Mouse (Mus musculus): ENCODE measurements at regions not wholly inside any gene's neighbourhood (a gene's known extent, or its start where the extent isn't known, plus 50 kb on each side); places are given as distances from the start of the nearest gene placed in this dataset.

DNA sequence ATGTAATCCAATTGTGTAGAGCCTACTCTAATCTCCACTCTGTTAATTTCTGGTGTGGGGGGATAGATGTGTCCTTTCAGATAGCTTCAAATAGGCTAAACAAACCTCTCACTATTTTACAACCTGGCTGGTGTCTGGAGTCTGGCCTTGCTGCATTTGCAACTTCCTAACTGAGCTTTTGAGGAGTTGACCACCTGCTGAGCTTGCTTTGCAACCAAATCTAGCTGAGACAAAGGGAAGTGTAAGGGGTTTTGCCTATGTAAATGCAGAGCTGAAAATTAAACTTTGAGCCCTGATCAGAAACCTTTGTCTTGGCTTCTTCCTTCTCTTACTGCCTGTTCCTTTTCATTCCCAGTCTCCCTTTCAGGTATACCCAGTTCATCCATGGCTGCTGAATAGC is 404.3 kb downstream of the Cetn3 start:
- DNase-seq (ENCODE audit: low spot score in 2 of 2): no peak

DNA sequence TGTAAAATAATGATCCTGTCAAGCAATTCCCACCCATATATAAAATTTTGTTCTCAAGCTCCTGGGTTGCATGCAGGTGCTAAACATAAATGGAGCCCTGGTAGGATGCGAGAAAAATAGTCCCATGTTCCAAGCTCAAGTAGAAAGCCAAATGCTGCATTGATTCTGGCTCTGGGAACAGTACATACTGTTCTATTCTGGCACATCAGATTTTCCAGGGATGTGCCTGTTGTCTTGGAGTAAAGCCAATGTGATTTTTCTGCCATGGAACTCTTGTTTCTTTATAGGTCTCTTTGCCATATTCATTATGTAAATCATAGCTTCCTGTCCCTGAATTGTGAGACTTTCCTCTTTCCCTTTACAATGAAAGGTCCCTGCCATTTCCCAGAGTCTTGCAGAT is 417.9 kb downstream of the Cetn3 start:
- DNase-seq (ENCODE audit: low spot score in 2 of 2): no peak

DNA sequence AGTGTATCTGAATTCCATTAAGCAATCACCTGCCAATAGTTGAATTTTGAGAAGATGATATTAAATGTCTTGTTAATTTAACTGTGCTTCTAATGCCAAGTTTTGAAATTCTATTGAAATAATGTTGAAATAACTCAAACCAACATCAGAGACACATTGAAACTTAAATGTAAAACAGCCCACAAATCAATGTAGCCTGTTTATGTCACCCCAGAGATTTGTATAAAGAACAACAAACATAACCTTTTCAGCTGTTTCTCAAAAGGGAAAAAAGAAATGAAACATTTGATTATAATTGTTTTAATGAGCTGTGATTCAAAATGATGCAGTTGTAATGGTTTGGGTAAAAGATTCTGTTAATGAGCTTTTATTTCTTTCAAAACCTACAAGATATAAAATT is 442.6 kb downstream of the Cetn3 start:
- DNase-seq (ENCODE audit: low spot score in 2 of 2): no peak

DNA sequence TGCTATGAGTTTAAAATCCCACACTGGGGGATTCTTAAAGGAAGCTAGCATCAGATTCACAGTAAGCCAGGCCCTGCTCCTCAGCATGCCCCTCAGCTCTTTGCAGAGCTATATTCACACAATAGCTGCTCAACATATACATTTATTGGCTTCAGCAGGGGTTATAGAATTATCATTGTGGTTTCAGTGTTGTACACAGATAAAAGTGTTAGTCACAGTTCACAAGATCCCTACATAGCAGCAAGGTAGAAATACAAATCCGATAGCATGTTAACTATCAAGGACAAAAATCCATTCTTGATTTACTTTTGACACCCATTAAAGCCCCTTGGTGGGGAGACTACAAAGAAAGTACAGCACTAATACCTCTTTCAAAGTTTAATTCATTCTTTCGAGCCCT is 451.0 kb downstream of the Cetn3 start:
- DNase-seq (ENCODE audit: low spot score in 2 of 2): no peak

DNA sequence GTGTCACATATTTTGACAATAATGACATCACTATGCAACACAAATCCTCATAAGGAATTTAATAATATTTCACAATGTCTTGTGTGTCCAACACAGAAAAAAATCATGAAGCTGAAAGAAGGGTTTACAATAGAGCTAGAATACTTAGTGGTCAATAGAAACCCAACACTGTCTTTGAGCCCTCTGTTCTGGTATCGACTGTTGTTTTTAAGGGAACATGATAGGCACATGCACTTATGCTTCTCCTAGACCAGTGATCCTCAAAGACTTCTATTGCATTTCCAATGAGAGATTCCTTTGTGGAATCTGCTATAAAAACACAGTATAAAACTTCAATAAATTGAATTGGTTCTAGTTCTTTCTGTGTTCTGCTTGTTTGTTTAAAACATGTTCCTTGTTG is 463.4 kb downstream of the Cetn3 start:
- DNase-seq (ENCODE audit: low spot score in 2 of 2): no peak

DNA sequence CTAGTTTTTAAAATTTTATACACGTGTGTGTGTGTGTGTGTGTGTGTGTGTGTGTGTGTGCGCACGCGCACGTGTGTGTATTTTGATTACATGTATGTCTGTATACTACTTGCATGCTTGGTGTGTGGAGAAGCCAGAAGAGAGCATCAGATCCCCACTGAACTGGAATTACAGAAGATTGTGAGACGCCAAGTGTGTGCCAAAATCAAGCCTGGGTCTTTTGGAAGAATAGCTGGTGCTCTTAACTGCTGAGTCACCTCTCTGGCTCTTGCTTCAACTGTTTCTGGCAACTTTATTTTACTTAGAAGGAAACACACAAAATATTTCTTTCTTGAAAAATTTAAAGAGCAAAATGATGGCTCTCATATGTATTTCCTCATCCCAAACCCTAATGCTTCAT is 467.5 kb downstream of the Cetn3 start:
- no peak for DNase-seq (ENCODE audit: low spot score in 2 of 2)

DNA sequence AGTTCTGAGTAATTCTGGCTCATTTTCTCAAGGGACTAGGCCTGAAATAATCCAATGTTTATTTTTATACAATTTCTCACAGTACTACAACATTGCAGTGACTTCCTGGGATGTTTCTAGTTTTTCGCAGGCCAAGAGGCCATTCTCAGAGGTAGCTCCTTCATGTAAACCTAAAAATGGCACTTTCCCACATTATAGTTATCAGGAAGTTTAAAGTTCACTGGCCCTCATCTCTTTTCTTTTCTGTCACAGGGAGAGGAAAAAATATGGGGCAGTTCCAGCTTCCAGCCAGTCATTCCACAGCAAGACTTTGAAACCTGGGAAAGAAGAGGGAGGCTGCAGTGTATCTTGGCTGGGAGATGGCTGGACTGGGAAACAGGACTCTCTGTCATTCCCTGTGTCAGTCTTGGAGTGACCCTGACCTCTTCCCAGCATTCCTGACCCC is 475.6 kb downstream of the Cetn3 start:
- DNase-seq (ENCODE audit: low spot score in 2 of 2): no peak

DNA sequence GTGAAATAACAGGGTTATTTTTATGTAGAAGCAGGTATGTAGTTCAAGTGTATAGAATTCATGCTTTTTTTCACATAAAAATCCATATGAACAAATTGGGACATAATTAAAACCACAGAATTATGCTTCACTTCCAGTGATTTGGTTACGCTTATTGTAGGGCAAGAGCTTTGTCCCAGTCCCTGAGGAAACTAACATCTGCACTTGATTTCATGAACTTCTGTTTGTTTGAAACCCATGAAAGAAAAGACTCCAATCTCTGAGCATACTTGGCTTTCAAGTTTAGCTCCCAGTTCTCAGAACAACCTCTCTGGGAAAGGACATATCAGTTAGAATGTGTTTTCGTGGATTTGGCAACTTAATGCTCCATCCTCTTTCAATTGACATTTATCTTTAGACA is 481.4 kb downstream of the Cetn3 start:
- no peak for DNase-seq (ENCODE audit: low spot score in 2 of 2)

DNA sequence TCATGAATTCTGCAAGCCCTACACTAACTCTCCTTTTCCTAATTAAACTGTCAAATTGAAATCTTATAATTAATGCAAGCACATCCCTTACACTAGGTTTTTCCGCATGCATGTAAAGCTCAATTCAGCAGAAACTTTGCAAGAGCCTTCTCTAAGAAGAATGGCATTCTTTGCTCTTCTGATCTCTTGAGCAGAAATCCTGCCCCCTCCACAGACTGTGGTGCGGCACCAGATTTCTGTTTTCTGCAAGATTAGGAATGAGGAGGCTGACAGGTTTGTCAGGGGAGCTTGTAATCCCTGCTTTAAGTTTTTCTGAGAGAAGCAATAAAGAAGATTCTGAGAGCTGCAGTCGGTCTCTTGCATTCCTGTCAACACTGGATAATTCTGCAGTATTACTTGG is 482.3 kb downstream of the Cetn3 start:
- DNase-seq (ENCODE audit: low spot score in 2 of 2): no peak

DNA sequence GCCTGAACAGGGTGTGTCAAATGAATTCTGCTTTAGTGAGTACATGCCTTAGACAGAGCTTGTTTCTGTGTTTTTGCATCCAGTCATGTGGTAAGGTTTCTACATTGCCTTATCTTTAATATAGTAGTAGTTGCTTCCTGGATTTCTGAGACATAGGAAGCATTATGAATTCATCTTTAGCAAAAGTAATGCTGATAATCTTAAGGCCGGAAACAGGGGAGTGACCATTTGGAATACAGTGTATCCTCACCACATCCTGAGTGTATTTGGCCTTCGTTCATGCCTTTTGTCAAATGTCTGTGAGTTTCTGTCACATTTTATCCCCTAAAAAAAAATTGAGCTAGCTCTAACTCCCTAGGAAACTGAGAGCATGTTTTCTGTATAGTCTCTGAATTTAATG is 482.9 kb downstream of the Cetn3 start:
- DNase-seq (ENCODE audit: low spot score in 2 of 2): no peak

DNA sequence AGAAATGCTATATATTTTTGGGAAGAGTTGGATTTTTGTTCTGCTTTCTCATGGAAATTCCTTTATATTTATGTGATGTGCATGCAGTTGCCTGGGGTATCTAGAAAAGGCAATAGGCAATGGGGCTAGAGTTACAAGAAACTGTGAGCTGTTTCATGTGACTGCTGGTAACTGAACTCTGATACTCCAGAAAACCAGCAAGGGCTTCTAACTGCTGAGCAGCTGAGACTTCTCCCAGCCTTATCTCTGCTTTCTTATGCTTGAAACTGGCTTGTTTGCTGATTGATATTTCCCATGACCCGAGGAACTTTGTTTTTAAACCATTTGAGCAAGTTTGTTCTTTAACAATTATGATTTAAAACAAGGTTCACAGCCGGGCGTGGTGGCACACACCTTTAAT is 491.9 kb downstream of the Cetn3 start:
- DNase-seq (ENCODE audit: low spot score in 2 of 2): no peak

DNA sequence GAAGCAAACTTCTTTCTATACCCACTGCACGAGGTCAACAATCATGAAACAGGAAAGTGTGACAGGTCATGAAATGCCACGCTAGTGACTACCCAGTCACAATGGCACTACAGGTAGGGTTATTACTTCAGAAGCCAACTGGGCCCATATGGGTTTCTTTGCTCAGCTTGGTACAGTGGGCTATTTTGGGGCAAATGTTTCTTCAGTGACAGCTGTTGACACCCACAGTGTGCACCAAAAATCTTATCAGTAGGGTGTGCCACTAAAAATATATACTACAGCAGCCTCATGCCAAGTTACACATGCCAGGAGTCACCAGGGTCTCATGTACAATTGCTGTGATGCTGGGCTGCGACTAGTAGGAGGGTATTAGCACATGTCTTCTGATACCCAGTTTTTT is 493.1 kb downstream of the Cetn3 start:
- no peak for DNase-seq (ENCODE audit: low spot score in 2 of 2)

DNA sequence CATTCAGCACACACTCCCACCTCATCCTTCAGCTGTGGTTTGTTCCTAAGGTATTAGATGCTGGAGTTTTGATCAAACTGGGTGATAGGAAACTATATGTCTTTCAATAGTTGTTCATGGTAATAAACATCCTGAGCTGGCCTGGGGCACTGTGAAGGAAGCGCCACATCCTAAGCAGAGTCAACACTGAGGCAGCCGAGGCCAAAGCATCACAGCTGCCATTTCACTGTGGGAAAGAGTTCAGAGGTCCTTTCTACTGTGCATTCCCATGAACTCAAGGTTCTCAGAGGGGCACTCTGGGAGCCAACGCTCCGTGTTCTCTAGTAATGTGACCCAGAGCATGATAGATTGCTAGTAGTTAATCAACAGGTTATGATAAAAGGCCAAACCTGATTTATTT is 497.9 kb downstream of the Cetn3 start:
- no peak for DNase-seq (ENCODE audit: low spot score in 2 of 2)

DNA sequence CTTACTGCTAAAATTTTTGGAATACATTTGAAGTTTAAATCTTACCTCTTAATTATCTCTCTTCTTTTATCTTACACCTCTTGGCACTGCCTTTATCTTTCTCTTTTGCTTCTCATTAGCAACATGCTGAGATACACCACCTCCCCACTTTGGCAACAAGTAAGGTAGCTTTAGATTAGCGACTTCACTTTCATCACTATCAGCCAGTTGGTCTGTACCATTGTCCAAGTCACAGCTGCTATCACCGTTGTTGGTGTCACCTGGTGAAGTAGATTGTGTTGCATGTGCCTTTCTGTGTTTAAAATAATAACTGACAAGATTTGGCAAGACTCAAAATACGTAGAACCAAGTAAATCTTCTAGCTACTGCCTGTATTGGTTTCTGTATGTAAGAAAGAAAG is 513.0 kb downstream of the Cetn3 start:
- DNase-seq (ENCODE audit: low spot score in 2 of 2): no peak

DNA sequence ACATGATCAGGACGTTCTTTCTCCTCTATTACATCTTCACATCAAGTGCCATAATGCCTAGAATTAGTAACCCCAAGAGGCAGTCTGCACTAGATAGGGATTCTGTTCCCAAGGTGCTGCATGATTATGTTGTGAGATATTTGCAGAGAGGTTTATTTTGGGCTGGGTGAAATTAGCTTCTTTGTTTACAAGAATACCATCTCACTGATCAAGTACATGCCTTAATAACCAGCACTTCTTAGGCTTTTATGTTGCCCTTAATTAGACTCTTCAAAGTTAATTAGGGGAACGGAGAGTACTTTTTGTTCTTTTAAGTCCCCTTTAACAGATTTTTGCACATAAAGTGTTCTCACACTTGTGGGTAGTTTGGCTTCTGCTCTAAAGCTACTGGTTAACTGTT is 521.4 kb downstream of the Cetn3 start:
- DNase-seq (ENCODE audit: low spot score in 2 of 2): no peak

DNA sequence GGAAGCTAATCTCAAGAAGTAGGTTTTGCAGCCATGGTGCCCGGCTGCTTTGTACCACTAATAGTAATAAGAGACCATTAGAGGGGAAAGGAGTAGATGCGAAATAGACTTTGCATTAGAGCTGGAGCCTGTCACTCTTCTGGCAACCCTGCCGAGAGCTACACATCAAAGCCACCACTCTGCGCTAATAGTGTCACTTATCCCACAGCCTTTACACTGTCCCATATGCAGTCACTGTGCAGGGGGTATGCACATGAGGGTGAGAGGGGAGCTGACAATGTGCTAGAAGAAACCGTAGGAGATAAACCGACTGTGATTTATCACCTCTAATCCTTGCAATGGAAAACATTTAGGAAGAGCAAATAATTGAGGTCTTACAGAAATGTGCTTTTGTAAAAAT is 522.2 kb downstream of the Cetn3 start:
- DNase-seq (ENCODE audit: low spot score in 2 of 2): no peak

DNA sequence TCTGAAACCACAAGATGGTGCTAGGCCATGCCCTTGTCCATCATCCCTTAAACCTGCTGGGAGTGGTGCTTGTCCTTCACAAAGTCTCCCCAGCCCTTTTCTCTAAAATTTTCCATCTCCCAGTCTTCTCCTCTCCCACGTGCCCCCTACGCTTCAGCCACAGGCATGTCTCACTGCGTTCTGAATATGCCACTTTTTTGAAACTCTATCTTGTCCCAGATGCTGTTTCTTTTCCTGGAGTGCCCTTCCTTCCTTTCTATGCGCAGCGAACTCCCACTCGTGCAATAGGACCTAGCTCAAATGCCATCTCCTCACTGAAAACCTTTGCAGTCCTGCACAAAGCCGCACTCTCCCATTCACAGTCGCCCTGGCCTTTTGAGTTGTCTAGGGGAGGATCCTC is 525.5 kb downstream of the Cetn3 start:
- no peak for DNase-seq (ENCODE audit: low spot score in 2 of 2)

DNA sequence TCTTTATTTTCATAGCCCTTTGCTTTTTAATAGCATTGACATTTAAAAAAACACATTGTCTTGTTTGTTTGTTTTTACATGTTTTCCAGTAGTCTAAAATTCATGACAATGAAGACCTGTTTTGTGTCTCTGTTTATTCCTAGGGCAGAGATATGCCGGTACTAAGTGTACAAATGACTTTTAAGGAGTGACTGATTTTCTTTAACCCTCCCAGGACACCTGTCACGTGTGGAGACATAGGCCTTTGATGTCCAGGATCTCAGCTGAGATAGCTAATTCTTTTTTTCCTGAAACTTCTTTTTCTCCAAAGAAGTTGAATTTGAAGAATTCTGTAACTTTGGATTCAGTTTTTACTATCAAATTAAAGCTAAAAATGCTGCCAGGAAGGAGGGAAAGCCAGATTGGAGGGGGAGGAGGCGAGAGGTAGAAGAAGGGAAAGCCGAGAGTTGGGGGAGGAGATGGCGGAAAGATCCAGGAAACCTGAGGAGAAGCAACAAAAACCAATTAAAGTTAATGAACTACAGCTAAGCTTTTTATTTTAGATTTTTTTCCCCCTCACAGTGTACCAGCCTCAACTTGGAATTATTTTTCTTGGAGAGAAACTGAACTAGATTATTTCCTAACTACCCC is 533.8 kb downstream of the Cetn3 start:
- no peak for DNase-seq (ENCODE audit: low spot score in 2 of 2)

DNA sequence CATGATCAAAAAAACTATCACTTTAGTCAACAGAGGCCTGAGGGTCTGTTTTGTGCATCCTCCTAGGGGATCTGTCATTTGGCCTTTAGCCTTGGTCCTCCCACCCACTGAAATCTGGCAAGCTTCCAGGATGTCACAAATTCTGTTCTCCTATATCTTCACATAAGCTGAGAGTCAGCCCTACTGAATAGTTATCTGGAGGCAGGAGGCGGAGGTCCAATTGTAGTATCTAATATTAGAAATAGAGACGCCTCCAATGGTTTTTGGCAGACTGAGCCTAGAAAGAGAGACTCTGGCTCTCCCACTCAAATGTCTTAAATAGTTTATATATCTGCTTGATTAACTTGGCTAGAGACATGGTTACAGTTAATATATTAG is 534.3 kb downstream of the Cetn3 start:
- no peak for DNase-seq (ENCODE audit: low spot score in 2 of 2)

DNA sequence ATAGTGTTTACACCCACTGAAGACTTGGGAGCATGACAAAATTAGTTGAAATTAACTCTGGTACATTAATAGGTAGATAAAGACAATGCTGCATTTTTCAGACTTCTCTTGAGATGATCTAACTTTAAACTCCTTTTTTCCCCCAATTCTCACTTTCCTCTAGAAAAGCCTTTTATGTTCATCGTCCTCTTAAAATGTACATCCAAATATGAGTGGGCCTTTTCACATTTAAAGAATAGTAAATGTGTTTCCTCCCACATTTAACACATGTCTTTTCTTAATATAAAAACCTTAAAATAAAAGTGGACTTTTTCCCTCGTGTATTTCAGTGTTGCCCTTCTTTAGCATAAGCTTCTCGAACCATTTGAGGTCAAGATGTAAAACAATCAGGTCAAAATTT is 535.5 kb downstream of the Cetn3 start:
- DNase-seq (ENCODE audit: low spot score in 2 of 2): no peak

DNA sequence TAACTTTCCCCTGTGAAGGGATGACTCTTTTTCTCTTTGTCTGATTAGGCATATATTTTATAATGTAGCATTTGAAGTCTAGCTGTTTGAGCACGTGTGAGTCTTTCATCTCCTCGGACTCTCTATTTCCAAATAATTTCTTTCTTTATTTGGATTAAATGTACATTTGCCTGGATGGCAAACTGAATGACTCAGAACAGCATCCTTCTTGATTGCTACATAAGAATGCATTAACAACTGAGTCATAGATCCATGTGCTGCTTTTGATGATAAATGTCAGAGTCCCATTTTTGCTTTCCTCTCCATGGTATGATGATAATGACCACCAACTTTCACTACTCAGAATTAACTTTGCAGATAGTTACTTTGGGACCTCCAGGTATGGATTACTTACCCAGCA is 571.5 kb downstream of the Cetn3 start:
- no peak for DNase-seq (ENCODE audit: low spot score in 2 of 2)

DNA sequence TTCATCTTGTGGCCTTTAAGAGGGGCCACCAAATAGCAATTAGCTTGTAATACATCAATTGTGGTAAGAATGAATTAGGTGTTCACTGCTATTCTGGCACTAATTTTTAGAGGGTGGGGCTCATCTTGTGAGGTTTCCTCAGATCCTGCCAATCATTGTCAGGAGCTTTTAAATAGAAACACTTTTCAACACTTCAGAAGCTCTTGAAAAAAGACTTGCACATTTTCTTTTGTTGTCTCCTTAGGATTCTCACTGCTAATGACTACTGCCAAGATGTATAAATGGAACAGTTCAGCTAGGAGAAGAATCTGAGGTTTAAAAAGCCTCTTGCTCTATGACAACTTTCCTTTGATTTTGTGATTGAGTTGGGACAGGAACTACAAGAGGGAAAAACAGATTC is 572.4 kb downstream of the Cetn3 start:
- DNase-seq (ENCODE audit: low spot score in 2 of 2): no peak

DNA sequence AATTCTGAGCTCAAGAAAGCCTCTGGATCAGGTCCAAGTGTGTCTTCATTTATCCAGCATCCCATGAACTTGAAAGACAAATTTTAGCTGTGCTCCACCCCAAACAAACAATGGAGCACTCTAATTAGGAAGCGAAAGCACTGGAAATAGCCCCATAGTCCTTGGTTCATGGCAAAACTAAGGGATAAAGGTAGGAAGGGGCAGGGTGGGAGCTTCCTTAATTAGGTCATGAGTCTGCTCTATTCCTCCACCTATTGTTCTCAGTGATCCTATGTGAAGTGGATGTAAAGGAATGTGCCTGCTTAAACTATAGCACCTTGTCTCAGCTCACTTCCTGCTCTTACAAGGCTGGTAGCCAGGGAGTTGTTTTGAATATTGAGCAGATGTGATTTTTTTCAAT is 576.6 kb downstream of the Cetn3 start:
- no peak for DNase-seq (ENCODE audit: low spot score in 2 of 2)

DNA sequence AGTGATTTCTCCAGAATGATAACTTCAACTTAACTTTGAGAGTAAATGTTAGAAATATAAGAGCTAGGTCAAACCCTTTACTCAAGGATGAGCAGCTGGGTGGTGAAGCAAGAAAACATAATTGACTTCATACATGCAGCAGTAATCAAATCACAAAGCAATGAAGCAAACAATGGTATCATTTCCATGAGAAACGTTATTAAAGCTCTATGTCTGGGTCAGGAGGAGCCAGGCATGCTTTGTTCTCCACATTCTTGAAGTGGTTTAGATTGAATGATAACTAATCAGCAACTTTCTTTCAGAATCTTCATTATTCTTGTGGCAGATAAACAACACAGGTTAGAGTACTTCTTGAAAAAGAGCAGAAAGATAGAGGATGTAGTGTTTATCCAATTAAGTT is 577.8 kb downstream of the Cetn3 start:
- no peak for DNase-seq (ENCODE audit: low spot score in 2 of 2)

DNA sequence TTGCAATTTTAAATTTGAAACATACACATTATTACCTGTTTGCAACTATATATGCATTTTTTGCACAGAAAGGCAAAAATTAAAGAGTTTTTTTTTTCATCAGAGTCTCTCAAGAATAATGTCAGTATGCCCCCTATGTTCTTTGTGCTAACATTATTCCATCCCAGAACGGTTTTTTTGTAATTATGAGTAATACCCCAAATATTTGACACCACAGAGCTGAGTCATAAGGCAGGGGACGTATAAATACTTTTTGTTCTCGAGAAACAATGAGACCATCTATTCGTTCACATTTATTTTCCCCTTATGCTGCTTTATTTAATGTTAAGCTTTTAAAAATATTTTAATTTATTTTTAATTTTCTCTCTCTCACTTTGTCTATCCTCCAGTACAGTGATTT is 578.5 kb downstream of the Cetn3 start:
- DNase-seq (ENCODE audit: low spot score in 2 of 2): no peak

All from spleen, postnatal 36 days (tissue).